Mouse (Mus musculus): ENCODE data around the gene Armc6.

- no peak for TF ChIP-seq POLR2A (IDR thresholded peaks at IDR 0.05; ENCODE audit: borderline replicate concordance, extremely low read depth, low read depth, low read length)
- TF ChIP-seq CTCF (IDR thresholded peaks at IDR 0.05; ENCODE audit: insufficient read depth, low read length): peak; percentile 35
Observed at GRCm38 (mm10) chr8:70240642-70241041, 6.4 kb upstream of the Armc6 start.
